Mouse (Mus musculus): Measurements from ENCODE around the gene Per1.

DNA sequence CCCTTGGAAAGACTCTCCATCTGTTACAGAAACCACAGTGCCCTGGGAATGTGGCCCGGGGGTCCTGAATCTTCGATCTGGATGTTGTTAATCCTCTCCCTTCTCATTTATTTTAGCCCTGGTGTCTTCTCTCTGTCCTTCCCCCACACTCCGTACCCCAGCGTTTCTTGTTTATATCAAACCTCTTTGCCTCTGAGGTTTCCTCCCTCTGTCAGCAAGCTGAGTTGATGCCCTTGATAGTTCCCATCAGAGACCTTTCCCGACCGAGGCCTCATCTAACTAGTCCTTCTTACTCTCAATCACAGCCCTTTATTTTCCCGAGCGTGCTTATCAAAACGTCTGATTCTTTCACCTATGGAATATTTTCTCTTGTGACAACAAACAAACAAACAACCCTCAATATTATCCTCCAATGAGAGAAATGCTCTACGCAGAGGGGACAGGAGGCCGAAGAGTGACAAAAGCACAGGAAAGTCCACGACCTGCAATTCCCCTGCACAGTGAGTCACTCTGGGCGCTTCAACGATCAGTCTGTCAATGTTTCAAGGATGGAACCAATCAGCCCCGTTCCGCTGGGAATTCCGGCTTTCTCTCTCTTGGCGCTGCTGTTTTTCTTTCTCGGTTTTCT is 36.2 kb upstream of the Per1 start:
- TF ChIP-seq CTCF (IDR thresholded peaks at IDR 0.05; ENCODE audit: borderline replicate concordance, extremely low read depth, insufficient read depth, insufficient read length) (no peak), POLR2A (IDR thresholded peaks at IDR 0.05; ENCODE audit: borderline replicate concordance, extremely low read depth, insufficient read depth, insufficient read length, poor library complexity, severe bottlenecking) (no peak)

Data from brain, embryonic 14.5 days (tissue).